Mouse (Mus musculus): Measurements from ENCODE around the gene Vasp. TPM values are rescaled to one million over a fixed set of nuclear protein-coding genes. Genes with fewer than 3 reads are reported as not detected.

Vasp gene
- total RNA-seq (2022), result 10 to 100 TPM in 3 of 4 experiments, 1 to 10 TPM in 1; 7.1 to 19.7 (median 15.0) TPM

DNA sequence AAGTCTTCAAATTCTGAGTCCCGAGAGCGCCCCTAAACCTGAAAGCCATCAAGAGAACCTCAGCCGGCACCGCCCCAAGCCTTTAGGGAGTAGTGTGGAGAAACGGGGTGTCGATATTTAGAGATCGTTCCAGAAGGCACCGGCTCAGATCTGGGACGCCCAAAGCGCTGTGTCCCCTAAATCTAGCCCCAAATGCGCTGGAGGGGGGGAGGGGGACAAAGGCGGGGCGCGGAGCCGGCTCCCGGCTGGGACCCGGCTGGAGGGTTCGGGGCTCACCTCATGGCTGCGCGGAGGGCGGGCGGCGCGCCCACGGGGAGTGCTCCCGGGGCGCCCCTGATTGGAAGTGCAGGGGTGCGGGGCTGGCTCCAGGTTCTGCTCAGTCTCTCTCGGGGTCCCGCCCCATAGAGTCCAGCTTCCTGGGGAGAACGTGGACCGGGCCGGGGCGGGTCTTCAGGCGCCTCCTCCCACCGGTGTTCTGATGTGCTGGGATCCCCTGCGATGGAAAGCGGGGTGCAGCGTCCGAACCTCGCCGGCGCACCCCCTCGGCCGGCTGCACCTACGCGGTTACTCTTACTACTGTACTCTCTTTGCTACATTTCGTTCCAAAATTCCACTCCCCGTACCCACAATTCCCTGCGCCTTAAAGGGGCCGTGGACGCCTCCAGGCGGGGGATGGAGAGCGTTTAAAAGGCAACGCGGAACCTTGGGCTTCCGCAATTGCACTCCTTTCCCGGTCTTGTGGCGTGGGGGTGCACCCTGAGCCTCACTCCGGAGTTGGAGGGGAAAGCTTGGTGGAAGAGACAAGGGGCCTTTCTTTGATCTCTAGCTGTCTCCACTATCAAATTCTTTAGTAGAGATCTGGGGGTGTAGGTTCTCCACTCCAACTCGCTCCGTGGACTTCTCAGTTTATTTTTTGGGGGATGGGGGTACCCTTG lies at the start of gene Vasp:
Gene Vasp, minus strand, starts transcription at position 580 of the 935 bp plus-strand sequence.
- DNase-seq (ENCODE audit: low spot score in 2 of 2), result peak; percentile 59 to 70

DNA sequence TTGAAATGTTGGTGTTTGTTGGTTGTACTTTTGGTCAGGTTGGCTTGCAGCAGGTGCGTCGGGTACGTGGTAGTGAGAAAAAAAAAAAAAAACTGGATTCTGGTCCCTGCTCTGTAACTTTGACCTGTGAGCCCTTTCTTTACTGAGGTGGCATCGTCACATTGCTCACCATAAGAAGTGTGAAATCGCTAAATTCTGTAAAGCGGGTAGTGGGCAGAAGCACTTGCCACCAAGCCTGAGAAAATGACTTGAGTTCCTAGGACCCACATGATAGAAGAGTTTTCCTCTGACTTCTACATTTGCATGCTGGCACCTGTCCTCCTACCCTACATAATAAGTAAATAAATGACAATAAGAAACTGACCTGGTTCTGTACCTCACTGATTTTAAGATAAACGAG lies 49.0 kb upstream of the Vasp start:
- DNase-seq (ENCODE audit: low spot score in 2 of 2), result no peak

DNA sequence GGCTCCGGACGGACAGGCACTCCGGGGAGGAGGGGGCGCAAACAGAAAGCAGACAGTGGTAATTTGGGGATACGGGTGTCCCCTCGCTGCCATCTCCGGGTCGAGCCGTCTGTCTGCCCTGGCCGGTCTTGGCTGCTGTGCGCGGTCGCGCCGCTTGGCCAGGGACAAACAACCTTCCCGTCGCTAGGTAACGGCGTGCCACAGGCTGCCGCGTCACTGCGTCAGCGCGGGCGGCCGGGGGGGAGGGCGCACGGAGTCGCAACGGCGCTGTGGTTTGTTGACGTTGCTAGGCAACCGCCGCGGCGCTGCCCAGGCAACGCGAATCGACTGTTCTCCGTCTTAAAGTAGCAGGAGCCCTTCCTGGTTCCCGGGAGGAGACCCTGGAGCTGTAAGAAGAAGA lies 48.3 kb upstream of the Vasp start:
- DNase-seq (ENCODE audit: low spot score in 2 of 2), result peak; percentile 92 to 95

DNA sequence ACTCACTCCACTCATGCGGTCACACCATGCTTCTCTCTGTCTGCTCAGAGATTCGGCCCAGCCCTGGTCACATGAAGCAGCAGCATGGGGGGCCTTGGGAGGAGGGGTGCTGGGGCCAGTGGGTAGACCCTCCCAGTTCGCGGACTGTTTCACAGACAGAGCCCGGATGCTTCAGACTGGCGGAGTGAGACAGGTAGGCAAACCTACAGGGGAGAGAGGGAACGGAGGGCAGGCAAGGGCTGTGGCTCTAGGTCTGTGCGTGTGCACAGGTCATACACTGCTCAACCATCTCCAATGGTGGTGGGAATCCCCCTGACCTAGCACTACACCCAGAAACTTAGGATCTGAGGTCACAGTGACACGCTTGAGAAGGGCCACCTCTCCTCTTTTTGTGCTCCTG lies 47.8 kb upstream of the Vasp start:
- DNase-seq (ENCODE audit: low spot score in 2 of 2), result no peak

DNA sequence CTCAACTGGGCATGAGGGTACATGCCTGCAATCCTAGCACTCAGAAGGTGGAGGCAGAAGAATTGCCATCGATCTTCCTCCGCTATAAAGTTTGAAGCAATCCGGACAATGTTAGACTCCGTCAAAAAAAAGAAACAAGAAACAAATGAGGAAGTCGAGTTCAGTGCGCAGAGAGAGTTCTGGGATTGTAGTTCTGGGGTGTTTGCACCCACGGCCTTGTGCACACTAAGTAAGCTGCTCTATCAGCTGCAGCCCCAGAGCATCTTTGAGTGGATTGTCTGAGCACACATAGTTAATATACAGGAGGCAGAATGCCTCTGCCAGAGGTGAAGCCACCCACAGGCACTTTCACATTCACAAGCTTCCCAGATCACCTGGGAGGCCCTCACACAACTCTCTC lies 47.1 kb upstream of the Vasp start:
- DNase-seq (ENCODE audit: low spot score in 2 of 2), result no peak

DNA sequence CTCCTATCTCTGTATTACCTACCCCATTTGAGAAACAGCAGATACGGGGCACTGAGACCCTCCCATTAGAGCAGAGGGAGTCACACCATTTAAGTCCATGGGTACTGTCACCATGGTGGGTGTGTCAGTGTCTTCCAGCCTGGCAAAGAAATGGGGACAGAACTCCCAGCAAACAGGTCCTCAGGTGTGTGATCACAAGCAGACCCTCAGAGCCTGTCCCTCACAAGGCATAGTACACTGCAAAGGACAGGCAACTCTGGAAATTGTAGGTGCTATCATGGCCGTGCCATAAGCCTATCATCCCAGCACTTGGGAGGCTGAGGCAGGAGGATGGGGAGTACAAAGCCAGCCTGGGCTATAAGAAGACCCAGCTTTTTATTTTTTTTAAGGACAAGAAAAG lies 46.6 kb upstream of the Vasp start:
- DNase-seq (ENCODE audit: low spot score in 2 of 2), result no peak

DNA sequence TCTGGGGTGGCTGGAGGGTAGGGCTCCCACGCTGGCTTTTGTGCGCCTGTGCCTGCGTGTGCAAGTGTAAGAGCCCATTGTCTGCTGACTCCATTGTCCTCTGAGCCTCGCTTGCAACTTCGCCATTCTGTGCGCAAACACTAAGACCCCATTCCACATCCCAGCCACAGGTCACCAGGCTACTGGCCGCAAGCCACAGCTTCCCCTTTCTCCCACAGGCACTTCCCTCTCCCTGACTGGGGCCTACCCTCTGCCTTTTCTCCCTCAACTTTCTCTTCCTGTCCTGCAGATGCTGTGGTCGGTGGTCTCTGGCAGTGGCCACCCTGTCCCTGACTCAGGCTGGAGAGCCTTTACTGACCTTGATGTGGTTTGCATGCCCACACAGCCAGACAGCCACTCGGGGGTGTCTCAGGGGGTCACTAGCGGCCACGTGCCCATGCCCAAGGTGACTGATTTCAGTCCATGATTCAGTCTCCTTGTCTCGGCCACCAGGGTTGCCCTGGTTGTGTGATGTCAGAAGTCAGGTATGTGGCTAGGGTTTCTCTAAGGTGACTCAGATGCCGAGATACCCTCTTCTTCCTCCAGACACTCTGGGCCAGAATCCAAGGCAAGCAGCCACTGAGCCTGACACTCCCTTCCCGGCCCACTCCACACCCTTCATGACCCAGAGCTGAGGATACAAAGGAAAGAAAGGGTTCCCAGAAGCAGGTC lies 45.0 kb upstream of the Vasp start:
- DNase-seq (ENCODE audit: low spot score in 2 of 2), result no peak

DNA sequence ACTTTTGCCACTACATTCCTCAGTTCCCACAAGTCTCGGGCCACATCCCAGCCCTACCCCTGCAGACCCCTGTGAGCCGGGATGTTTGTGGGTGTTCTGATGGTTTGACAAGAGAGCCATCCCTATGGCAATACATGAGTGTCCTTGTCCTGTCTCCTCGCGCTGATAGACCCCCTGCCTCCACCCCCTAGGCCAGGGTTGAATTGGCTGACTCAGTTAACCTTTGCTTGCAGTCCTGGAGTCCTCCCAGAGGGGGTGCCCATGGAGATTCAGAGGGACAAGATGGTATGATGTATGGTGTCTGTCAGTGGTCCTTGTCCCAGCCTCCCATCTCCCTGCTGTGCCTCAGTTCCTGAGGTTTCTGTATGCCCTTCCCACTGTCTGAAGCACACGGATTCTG lies 42.4 kb upstream of the Vasp start:
- DNase-seq (ENCODE audit: low spot score in 2 of 2), result no peak

DNA sequence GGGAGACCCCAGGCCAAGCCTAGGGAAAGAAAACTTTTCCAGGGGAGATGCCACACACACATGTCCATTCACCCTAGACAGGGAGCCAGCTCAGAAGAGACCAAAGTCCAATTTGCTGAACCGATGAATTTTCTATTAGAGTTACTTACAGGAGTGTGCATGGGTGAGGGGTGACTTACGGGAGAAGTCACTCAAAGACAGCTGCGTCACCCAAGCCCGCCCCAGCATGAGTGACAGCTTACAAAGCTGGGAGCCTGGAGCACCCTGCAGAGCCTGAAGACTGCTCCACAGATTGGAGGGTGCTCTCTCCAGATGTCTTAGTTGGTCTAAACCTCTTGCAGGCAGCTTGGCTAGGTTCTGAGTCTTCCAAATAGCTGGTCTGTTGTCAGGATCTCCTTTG lies 40.4 kb upstream of the Vasp start:
- no peak for DNase-seq (ENCODE audit: low spot score in 2 of 2)

DNA sequence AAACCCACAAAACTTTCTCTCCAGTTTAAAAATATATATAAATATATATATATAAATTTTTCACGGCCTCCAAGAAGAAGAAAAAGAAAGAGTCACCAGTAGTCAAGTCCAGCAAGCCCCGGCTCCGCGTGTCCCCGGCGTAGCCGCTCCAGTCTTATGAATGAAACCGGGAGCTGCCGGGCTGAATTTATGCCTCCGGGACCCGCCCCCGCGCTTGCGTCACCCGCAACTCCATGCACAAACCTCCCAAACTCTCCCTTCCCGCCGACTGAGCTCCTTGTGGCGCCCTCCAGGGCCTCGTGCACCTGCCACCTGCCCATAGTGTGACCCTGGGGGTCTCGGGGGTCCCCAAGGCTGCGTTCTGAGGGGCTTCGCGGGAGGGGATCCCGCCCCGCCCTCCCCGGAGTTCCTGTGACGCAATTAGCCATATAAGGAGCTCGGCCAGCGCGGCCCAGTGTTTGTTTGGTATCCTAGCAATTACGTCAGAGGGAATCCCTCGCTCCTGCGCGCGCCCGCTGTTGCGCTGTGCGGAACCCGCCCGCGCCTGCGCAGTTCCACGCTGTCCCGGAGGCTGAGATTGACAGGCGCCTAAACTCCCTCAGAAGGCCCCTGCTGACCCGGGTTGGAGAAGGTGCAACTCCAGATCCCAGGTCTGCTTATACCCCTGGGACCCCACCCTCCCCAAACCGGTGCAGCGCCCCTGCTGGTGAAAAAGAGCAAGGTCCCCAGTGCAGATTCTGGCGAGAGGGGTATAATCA lies 38.4 kb upstream of the Vasp start, which contains the start of gene Fosb:
Gene Fosb, minus strand, starts transcription at position 168 of the 758 bp plus-strand sequence.
- DNase-seq (ENCODE audit: low spot score in 2 of 2), result peak; percentile 91 to 96

DNA sequence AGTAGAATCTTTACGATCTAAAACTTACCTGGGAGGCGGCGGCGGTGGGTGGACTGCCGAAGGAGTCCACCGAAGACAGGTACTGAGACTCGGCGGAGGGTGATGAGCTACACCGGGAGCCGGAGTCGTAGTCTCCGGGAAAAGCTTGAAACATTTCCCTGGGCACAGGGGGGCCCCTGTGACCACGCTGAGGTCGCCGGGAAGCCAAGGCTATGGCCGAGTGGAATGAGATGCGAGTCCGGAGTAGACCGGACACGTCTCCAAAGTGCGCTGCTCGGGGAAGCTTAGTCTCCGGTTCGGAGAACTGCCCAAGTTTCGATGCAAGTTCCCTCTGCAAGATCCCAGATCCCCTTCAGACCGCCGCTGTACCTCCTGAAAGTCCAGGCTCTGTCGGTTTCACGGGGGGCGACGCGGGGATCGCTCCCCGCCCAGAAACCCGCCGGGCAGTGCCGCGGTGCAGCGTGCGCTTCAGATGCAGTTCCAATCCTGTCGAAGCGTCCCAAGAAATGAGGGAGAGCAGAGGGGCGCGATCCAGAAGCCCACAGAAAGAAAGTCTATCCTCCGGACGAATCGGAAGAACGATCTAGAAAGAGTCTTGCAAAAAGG lies 37.8 kb upstream of the Vasp start:
- DNase-seq (ENCODE audit: low spot score in 2 of 2), result no peak

DNA sequence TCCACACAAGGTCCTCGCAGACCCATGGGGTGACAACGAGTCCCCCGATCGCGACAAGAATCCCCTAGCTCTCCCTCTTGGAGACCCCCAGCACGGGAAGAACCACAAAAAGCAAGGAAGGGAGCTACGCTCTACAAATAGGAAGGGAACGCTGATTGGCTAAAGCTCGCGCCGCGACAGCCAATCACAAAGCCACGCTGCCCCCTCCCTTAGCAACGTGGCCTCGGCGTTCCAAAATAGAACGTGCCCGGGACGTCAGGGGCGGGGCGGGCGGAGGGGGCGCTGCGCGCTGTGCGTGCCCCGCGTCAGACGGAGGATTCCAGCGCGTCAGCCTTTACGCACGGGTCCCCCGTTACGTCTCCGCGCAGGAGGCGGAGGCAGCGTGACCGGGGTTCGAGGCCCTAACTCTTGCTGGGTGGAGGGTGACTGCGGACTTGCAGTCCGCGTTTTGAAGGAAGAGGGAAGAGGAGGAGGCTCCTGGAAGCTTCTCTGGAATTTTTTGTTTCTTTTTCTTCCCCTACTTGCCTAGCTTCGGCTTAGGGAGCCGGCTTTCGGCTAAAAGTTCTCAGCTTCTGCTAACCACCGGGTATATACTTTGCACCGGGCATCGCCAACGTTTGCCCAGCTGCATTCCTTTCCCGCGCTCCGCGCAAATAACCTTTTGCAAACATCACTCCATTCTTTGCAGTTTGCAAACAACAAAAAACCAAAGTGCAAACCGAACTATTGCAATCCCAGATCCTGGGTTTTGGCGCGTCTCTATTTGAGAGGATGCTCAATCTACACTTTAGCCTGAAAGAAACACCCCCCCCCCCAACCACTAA lies 37.0 kb upstream of the Vasp start:
- peak; percentile 94 to 95 for DNase-seq (ENCODE audit: low spot score in 2 of 2)

DNA sequence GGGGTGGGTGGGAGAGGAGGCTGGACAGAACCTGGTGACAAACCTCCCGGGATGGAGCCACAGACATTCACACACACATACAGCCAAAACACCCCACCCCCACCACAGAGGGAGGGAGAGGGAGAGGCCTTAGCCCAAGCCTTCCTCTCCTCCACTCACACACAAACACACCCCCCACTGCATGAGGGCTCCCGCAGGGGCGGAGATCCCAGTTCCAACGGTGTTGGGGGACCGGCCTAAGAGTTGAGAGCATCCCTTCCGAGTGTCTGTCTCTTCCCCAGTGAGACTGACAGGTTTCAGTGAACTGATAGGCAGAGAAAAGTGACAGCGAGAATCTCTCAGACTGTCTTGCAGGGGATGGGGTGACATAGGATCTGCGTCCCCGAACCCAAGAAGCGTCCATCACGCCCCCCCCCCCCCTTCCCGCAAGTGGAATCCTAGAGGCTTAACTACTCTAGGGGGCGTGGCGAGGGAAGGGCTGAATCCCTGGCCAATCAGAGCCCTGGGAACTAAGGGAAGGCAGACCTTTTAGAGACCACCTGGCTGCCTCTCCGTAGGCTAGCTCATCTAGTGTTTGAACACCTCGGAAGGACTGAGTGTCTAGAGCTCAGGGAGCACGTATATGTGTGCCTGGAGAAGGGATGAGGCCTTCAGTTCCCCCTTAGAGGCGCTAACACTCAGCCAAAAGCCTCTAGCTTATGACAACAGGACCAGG lies 36.3 kb upstream of the Vasp start:
- DNase-seq (ENCODE audit: low spot score in 2 of 2), result peak; percentile 62 to 68

DNA sequence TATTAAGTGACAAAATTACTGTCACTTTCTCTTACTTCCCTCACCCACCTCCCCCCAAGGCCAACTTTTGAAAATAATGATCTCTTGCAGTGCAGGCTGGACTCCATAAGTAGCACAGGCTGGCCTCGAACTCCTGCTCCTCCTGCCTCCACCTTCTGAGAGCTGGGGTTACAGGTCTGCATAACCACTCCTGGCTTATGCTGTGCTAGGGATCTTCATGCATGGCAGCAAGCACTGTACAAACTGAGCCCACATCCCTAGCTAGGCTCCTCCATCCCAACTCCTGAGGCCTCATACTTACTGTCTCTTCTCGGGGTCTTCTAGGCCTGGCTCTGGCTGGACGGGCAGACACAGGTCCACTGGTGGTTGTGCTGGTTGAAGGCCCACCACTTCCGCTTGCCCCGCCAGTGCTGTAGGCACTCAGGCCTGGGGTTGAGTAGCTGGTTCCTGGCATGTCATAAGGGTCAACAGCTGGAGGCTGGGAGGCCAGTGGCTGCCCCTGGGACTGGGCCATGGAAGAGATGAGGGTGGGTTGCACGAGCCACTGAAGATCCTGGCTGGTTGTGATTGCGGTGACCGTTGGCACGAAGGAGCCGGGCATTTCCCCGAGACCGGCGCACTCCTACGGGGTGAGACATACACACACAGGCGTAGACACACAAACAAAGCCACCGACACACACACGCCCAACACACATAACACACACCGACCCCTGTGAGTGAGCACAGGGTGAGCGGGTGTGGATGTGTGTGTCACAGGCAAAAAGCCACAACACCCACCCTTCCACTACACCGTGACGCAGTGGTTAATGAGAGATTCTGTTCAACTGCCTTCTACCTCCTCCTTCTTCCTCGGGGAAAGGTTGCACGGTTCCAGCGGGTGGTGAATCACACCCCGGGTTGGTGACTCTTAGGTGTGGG lies 35.5 kb upstream of the Vasp start:
- DNase-seq (ENCODE audit: low spot score in 2 of 2), result no peak

DNA sequence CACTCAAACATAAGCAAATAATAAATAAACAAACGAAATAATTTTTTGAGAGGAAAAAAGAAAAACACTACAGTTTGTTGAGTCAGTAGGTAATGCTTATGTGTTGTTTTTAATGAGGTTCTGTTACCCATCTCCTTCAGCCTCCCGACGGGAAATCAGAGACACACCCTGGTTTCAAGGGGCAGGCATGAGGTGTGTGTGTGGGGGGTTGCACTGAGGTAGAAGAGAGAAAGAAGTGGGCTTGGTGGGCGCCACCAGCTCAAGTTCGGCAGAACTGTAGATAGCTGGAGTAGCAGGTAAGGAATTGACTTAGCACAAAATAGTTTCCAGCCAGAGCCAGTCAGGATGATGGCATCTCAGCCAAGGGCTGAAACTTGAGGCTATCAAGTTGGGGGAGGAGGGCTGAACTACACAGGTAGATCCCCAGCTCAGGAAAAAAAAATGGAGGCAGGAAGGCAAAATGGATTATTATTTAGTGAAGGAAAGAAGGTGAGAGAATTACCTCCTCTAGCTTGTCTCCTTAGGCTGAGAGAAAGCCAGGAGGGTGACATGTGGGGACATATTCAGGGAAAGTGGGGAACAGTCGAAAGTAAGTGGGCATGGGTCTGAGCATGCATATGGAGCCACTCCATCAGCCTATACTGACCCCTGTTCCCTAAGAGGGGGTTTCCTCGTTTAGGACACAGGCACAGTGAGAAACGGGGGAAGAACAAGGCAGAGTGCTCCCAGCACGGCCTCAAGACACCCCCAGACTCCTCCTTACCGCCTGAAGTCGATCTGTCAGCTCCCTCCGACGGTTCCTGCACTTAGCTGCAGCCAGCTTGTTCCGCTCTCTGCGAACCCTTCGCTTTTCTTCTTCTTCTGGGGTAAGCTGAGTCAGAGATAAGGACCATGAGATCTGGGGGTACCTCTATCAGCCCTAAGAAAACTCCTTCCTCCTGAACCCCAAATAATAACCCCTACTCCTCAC lies 34.5 kb upstream of the Vasp start:
- DNase-seq (ENCODE audit: low spot score in 2 of 2), result no peak

DNA sequence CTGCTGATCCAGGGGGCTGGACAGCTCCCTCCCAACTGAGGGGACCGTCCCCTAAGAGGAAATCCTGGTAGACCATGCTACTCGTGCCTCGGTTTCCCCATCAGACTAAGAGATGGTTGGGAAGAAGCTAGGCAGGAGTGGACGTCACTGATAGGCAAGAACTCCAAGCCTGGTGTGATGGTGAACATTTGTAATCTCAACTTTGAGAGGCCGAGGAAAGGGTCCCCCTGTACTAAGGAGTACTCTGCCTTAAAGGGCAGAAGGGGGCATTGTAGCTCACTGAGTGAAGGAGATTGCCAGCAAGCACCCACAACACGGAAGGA lies 33.8 kb upstream of the Vasp start:
- no peak for DNase-seq (ENCODE audit: low spot score in 2 of 2)

DNA sequence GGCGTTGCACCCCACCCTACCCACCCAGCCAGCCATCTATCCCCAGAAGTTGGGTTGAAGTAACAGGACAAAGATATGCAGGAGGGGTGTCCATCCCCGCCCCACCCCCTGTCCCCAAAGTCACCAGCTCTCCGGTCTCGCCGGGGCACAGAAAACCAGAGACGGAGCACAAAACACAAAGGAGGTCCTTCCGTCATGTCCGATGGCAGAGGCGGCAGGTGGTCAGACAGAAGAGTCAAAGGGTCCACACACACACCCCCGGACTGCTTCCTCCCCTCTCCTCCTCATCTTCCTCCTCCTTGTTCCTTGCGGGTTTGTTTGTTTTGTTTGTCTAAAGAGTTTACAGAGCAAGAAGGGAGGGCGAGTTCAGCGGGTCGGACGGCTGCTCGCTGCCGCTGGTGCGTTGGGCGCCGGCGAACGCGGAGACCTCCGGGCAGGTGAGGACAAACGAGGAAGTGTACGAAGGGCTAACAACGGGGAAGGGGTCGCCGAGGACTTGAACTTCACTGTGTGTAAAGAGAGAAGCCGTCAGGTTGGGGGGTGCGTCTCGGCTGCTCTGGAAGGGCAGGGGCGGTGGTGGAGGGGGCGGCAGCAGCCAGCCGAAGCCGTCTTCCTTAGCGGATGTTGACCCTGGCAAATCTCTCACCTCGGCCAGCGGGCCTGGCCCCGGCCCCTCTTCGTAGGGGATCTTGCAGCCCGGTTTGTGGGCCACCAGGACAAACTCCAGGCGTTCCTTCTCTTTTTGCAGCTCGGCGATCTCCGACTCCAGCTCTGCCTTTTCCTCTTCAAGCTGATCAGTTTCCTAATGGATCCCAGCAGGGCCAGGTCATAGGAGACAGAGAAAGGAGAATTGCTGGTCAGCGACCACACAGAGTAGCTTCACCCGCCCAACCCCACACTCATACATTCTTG lies 33.1 kb upstream of the Vasp start:
- DNase-seq (ENCODE audit: low spot score in 2 of 2), result no peak
